Mouse (Mus musculus): ENCODE measurements around the gene Adam10. TPM values are rescaled to one million over a fixed set of nuclear protein-coding genes. Genes with fewer than 3 reads are reported as not detected.

The Adam10 gene
- total and polyA plus RNA-seq, 2 experiments from 2014 or later, result 17.2 to 39.6 TPM

- DNase-seq (ENCODE audit: low spot score) (no peak), ATAC-seq (ENCODE audit: low FRiP score) (no peak)
- no peak overlapping the region for H3K9ac ChIP-seq (replicated peaks; ENCODE audit: low read length, poor library complexity, severe bottlenecking)
- TF ChIP-seq CTCF (IDR thresholded peaks at IDR 0.05), result no peak
- no peaks in the 10 kb centered on the region for H3K9me3 ChIP-seq (ENCODE audit: low read length)
- no peak overlapping the region for H3K4me3 ChIP-seq (ENCODE audit: low read depth, low read length)
- H3K27ac ChIP-seq (ENCODE audit: low read depth, low read length), result no peak overlapping the region
- no peaks in the 10 kb centered on the region for H3K27me3 ChIP-seq (ENCODE audit: insufficient read depth, low read length)
- H3K4me2 ChIP-seq (ENCODE audit: low read depth, low read length, poor library complexity, severe bottlenecking), result no peak overlapping the region
- 0 out of 2 replicates have a peak, but pooled peaks cover 2% of the 10 kb centered on the region for H3K4me1 ChIP-seq (ENCODE audit: insufficient read depth, low read length)
- H3K36me3 ChIP-seq (ENCODE audit: insufficient read depth, low read length), result no peaks in the 10 kb centered on the region
Observed at GRCm38 (mm10) chr9:70690579-70690978, 11.8 kb downstream of the Adam10 start.

GRCm38 (mm10) chr9:70691772-70692693, 13.2 kb downstream of the Adam10 start:
- no peak for ATAC-seq (ENCODE audit: low FRiP score)

GRCm38 (mm10) chr9:70695723-70696122, 16.9 kb downstream of the Adam10 start:
- Histone ChIP-seq H3K27me3 (ENCODE audit: insufficient read depth, low read length) (no peaks in the 10 kb centered on the region), H3K9me3 (ENCODE audit: low read length) (no peaks in the 10 kb centered on the region), H3K9ac (replicated peaks; ENCODE audit: low read length, poor library complexity, severe bottlenecking) (no peak overlapping the region), H3K27ac (ENCODE audit: low read depth, low read length) (no peak overlapping the region), H3K4me1 (ENCODE audit: insufficient read depth, low read length) (0 out of 2 replicates have a peak, but pooled peaks cover 2% of the 10 kb centered on the region), H3K4me2 (ENCODE audit: low read depth, low read length, poor library complexity, severe bottlenecking) (no peak overlapping the region), H3K4me3 (ENCODE audit: low read depth, low read length) (no peak overlapping the region), H3K36me3 (ENCODE audit: insufficient read depth, low read length) (no peaks in the 10 kb centered on the region)
- WGBS, result 83% methylated on average over 2 of the region's 2 CpGs
- no peak for DNase-seq (ENCODE audit: low spot score)
- no peak for TF ChIP-seq CTCF (IDR thresholded peaks at IDR 0.05)
- no peak for ATAC-seq (ENCODE audit: low FRiP score)

More at GRCm38 (mm10) chr9:70691772-70692693, 13.2 kb downstream of the Adam10 start:
- no peak overlapping the region for H3K27ac ChIP-seq (ENCODE audit: low read depth, low read length)
- no peak for DNase-seq (ENCODE audit: low spot score)
- H3K4me1 ChIP-seq (ENCODE audit: insufficient read depth, low read length), result 0 out of 2 replicates have a peak, but pooled peaks cover 2% of the 10 kb centered on the region
- no peaks in the 10 kb centered on the region for H3K36me3 ChIP-seq (ENCODE audit: insufficient read depth, low read length)
- 73% methylated on average over 2 of the region's 2 CpGs for WGBS
- no peaks in the 10 kb centered on the region for H3K9me3 ChIP-seq (ENCODE audit: low read length)
- no peak overlapping the region for H3K9ac ChIP-seq (replicated peaks; ENCODE audit: low read length, poor library complexity, severe bottlenecking)
- no peaks in the 10 kb centered on the region for H3K27me3 ChIP-seq (ENCODE audit: insufficient read depth, low read length)
- no peak overlapping the region for H3K4me2 ChIP-seq (ENCODE audit: low read depth, low read length, poor library complexity, severe bottlenecking)
- H3K4me3 ChIP-seq (ENCODE audit: low read depth, low read length), result no peak overlapping the region
- no peak for TF ChIP-seq CTCF (IDR thresholded peaks at IDR 0.05)

GRCm38 (mm10) chr9:70698090-70698489, 19.3 kb downstream of the Adam10 start:
- no peak overlapping the region for H3K27ac ChIP-seq (ENCODE audit: low read depth, low read length)
- H3K4me3 ChIP-seq (ENCODE audit: low read depth, low read length), result no peak overlapping the region
- TF ChIP-seq CTCF (IDR thresholded peaks at IDR 0.05), result no peak
- no peak overlapping the region for H3K9ac ChIP-seq (replicated peaks; ENCODE audit: low read length, poor library complexity, severe bottlenecking)
- no peaks in the 10 kb centered on the region for H3K36me3 ChIP-seq (ENCODE audit: insufficient read depth, low read length)
- WGBS, result 83% methylated on average over 1 of the region's 1 CpGs
- H3K9me3 ChIP-seq (ENCODE audit: low read length), result no peaks in the 10 kb centered on the region
- no peaks in the 10 kb centered on the region for H3K27me3 ChIP-seq (ENCODE audit: insufficient read depth, low read length)
- DNase-seq (ENCODE audit: low spot score) (no peak), ATAC-seq (ENCODE audit: low FRiP score) (no peak)
- H3K4me1 ChIP-seq (ENCODE audit: insufficient read depth, low read length), result no peaks in the 10 kb centered on the region
- H3K4me2 ChIP-seq (ENCODE audit: low read depth, low read length, poor library complexity, severe bottlenecking), result no peak overlapping the region

GRCm38 (mm10) chr9:70703597-70704203, 24.9 kb downstream of the Adam10 start:
- no peak for ATAC-seq (ENCODE audit: low FRiP score)
- Histone ChIP-seq H3K9me3 (ENCODE audit: low read length) (no peaks in the 10 kb centered on the region), H3K36me3 (ENCODE audit: insufficient read depth, low read length) (no peaks in the 10 kb centered on the region), H3K4me1 (ENCODE audit: insufficient read depth, low read length) (no peaks in the 10 kb centered on the region), H3K9ac (replicated peaks; ENCODE audit: low read length, poor library complexity, severe bottlenecking) (no peak overlapping the region), H3K4me3 (ENCODE audit: low read depth, low read length) (no peak overlapping the region), H3K4me2 (ENCODE audit: low read depth, low read length, poor library complexity, severe bottlenecking) (no peak overlapping the region), H3K27me3 (ENCODE audit: insufficient read depth, low read length) (no peaks in the 10 kb centered on the region), H3K27ac (ENCODE audit: low read depth, low read length) (no peak overlapping the region)
- no peak for TF ChIP-seq CTCF (IDR thresholded peaks at IDR 0.05)
- DNase-seq (ENCODE audit: low spot score), result no peak
- 97% methylated on average over 5 of the region's 5 CpGs for WGBS

- Histone ChIP-seq H3K4me1 (ENCODE audit: insufficient read depth, low read length) (no peaks in the 10 kb centered on the region), H3K27ac (ENCODE audit: low read depth, low read length) (no peak overlapping the region), H3K4me2 (ENCODE audit: low read depth, low read length, poor library complexity, severe bottlenecking) (no peak overlapping the region), H3K9ac (replicated peaks; ENCODE audit: low read length, poor library complexity, severe bottlenecking) (no peak overlapping the region), H3K27me3 (ENCODE audit: insufficient read depth, low read length) (no peaks in the 10 kb centered on the region), H3K4me3 (ENCODE audit: low read depth, low read length) (no peak overlapping the region), H3K9me3 (ENCODE audit: low read length) (no peaks in the 10 kb centered on the region), H3K36me3 (ENCODE audit: insufficient read depth, low read length) (no peaks in the 10 kb centered on the region)
- no peak for ATAC-seq (ENCODE audit: low FRiP score)
- 97% methylated on average over 1 of the region's 1 CpGs for WGBS
- TF ChIP-seq CTCF (IDR thresholded peaks at IDR 0.05), result no peak
- DNase-seq (ENCODE audit: low spot score), result no peak
Observed at GRCm38 (mm10) chr9:70706444-70706843, 27.6 kb downstream of the Adam10 start.

Data from midbrain, postnatal 0 days (tissue).